ENCODE assay signal across 20 mouse cellular contexts in the genomic region with DNA sequence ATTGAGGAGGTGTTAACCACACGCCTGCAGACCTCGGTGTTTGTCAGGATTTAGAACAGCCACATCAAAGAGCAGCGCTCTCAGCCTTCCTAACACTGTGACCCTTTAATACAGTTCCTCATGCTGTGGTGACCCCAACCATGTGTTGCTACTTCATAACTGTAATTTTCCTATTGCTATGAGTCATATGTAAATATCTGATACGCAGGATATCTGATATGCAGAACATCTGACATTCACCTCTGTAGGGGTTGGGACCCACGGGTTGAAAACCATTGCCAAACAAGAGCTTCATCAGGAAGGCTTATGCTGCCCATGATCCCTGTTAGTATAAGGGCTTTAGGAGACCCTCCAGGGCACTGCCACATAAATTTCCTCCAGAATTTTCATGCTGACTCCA.
"Had no signal": no experiment of that assay in that cellular context is flagged by ENCODE, and none has a peak within 500 bp of the region (broad histone marks: within the 10 kb centered on the region; RNA-seq: fewer than 3 reads in every experiment).

No protein-coding gene starts in this region.

- H3K36me3 ChIP-seq: midbrain, embryonic 12.5 days; midbrain, embryonic 15.5 days; neural tube, embryonic 13.5 days had no signal

- H3K4me1 ChIP-seq: limb, embryonic 15.5 days; midbrain, embryonic 12.5 days; midbrain, embryonic 15.5 days had no signal

- H3K27me3 ChIP-seq: limb, embryonic 12.5 days; limb, embryonic 15.5 days; midbrain, embryonic 12.5 days; midbrain, embryonic 15.5 days; neural tube, embryonic 13.5 days had no signal

- H3K9me3 ChIP-seq: limb, embryonic 12.5 days; limb, embryonic 15.5 days; midbrain, embryonic 12.5 days; midbrain, embryonic 15.5 days; neural tube, embryonic 13.5 days had no signal

- ATAC-seq: liver, postnatal 0 days; lung, postnatal 0 days; midbrain, embryonic 15.5 days had no signal

- DNase-seq: kidney, adult 11 months; kidney, adult 9 months; kidney, postnatal 25 days; layer of hippocampus, adult 9-11 months; layer of hippocampus, postnatal 36 days; liver, postnatal 0 days; lung, embryonic 14.5 days; thymus, postnatal 25 days had no signal

- H3K4me3 ChIP-seq: layer of hippocampus, adult 2 months; left cerebral cortex, adult 2 months; limb, embryonic 12.5 days; limb, embryonic 15.5 days; midbrain, embryonic 12.5 days; midbrain, embryonic 15.5 days; neural tube, embryonic 13.5 days had no signal

- H3K27ac ChIP-seq: kidney, postnatal 0 days; layer of hippocampus, adult 2 months; left cerebral cortex, adult 2 months; limb, embryonic 12.5 days; limb, embryonic 15.5 days; liver, embryonic 14.5 days; macrophage; midbrain, embryonic 12.5 days; midbrain, embryonic 15.5 days; neural tube, embryonic 13.5 days; stomach, postnatal 0 days had no signal
